In genomic region chr11:69891482-69891881, GRCm38 (mm10) we compare ENCODE assay signal across 18 mouse cellular contexts. TPM values are rescaled to one million over a fixed set of nuclear protein-coding genes. Genes with fewer than 3 reads are reported as not detected.
DNase-seq lines count a peak whose midpoint lies in the region; ATAC-seq and TF ChIP-seq lines count a peak whose summit lies in the region.
"Had no signal": no experiment of that assay in that cellular context is flagged by ENCODE, and none has a peak within 500 bp of the region (broad histone marks: within the 10 kb centered on the region; RNA-seq: fewer than 3 reads in every experiment).

No protein-coding gene starts in this region.

- no peaks in the 10 kb centered on the region for H3K27me3 ChIP-seq in hindbrain, postnatal 0 days (ENCODE audit: insufficient read depth, low read length)
- H3K27me3 ChIP-seq in hindbrain, embryonic 10.5 days (ENCODE audit: insufficient read depth, poor library complexity, severe bottlenecking) = no peaks in the 10 kb centered on the region
- H3K27me3 ChIP-seq in midbrain, embryonic 14.5 days (ENCODE audit: control insufficient read depth, insufficient read depth, low read length) = no peaks in the 10 kb centered on the region
- H3K27me3 ChIP-seq in midbrain, embryonic 10.5 days (ENCODE audit: low read depth, poor library complexity, severe bottlenecking) = no peaks in the 10 kb centered on the region
- H3K27me3 ChIP-seq: CH12.LX; embryonic facial prominence, embryonic 13.5 days; forebrain, embryonic 15.5 days had no signal

- H3K4me3 ChIP-seq in hindbrain, postnatal 0 days (ENCODE audit: low read length) = no peak overlapping the region
- H3K4me3 ChIP-seq in hindbrain, embryonic 10.5 days = no peak overlapping the region
- H3K4me3 ChIP-seq in midbrain, embryonic 14.5 days (replicated peaks; ENCODE audit: low read depth, low read length) = no peak overlapping the region
- H3K4me3 ChIP-seq in midbrain, embryonic 10.5 days = no peak overlapping the region
- H3K4me3 ChIP-seq: embryonic facial prominence, embryonic 13.5 days; forebrain, embryonic 15.5 days had no signal

- no peaks in the 10 kb centered on the region for H3K4me1 ChIP-seq in hindbrain, postnatal 0 days (ENCODE audit: insufficient read depth, low read length)
- 0 out of 2 replicates have a peak, but pooled peaks cover 8% of the 10 kb centered on the region for H3K4me1 ChIP-seq in hindbrain, embryonic 10.5 days (replicated peaks)
- no peaks in the 10 kb centered on the region for H3K4me1 ChIP-seq in midbrain, embryonic 14.5 days (ENCODE audit: control insufficient read depth, insufficient read depth, low read length)
- no peaks in the 10 kb centered on the region for H3K4me1 ChIP-seq in midbrain, embryonic 10.5 days
- H3K4me1 ChIP-seq: embryonic facial prominence, embryonic 13.5 days; forebrain, embryonic 15.5 days had no signal

- H3K9ac ChIP-seq in hindbrain, postnatal 0 days (replicated peaks; ENCODE audit: low read length) = no peak overlapping the region
- H3K9ac ChIP-seq in midbrain, embryonic 14.5 days (replicated peaks; ENCODE audit: low read length) = no peak overlapping the region
- H3K9ac ChIP-seq: embryonic facial prominence, embryonic 13.5 days; forebrain, embryonic 15.5 days; liver, embryonic 14.5 days had no signal

- no peaks in the 10 kb centered on the region for H3K36me3 ChIP-seq in hindbrain, postnatal 0 days (ENCODE audit: insufficient read depth, low read length)
- H3K36me3 ChIP-seq in hindbrain, embryonic 10.5 days = no peaks in the 10 kb centered on the region
- H3K36me3 ChIP-seq in midbrain, embryonic 14.5 days (ENCODE audit: control insufficient read depth, insufficient read depth, low read length) = no peaks in the 10 kb centered on the region
- H3K36me3 ChIP-seq in midbrain, embryonic 10.5 days = no peaks in the 10 kb centered on the region
- H3K36me3 ChIP-seq: embryonic facial prominence, embryonic 13.5 days; forebrain, embryonic 15.5 days had no signal

- WGBS in hindbrain, postnatal 0 days = 52% methylated on average over 4 of the region's 4 CpGs
- 85% methylated on average over 4 of the region's 4 CpGs for WGBS in hindbrain, embryonic 10.5 days
- 82% methylated on average over 4 of the region's 4 CpGs for WGBS in midbrain, embryonic 14.5 days
- WGBS in midbrain, embryonic 10.5 days = 86% methylated on average over 4 of the region's 4 CpGs

- no peak overlapping the region for H3K27ac ChIP-seq in hindbrain, postnatal 0 days
- no peak overlapping the region for H3K27ac ChIP-seq in hindbrain, embryonic 10.5 days
- H3K27ac ChIP-seq in midbrain, embryonic 14.5 days (replicated peaks; ENCODE audit: low read depth, low read length) = no peak overlapping the region
- H3K27ac ChIP-seq in midbrain, embryonic 10.5 days (replicated peaks) = no peak overlapping the region
- H3K27ac ChIP-seq: embryonic facial prominence, embryonic 13.5 days; forebrain, embryonic 15.5 days; kidney, postnatal 0 days; liver, embryonic 14.5 days had no signal

- no peak overlapping the region for H3K4me2 ChIP-seq in hindbrain, postnatal 0 days (ENCODE audit: low read depth, low read length)
- H3K4me2 ChIP-seq in midbrain, embryonic 14.5 days (ENCODE audit: low read length) = no peak overlapping the region
- H3K4me2 ChIP-seq: embryonic facial prominence, embryonic 13.5 days; forebrain, embryonic 15.5 days had no signal

- peak; percentile 48 for DNase-seq in hindbrain, postnatal 0 days (ENCODE audit: low spot score)
- no peak for DNase-seq in hindbrain, embryonic 10.5 days (ENCODE audit: low spot score)
- peak; percentile 20 for DNase-seq in midbrain, embryonic 14.5 days
- no peak for DNase-seq in midbrain, embryonic 10.5 days (ENCODE audit: low spot score)
- DNase-seq in brain, embryonic 14.5 days (ENCODE audit: low read depth) = peak; percentile 28
- DNase-seq in heart, postnatal 4 days = peak; percentile 71
- DNase-seq in adrenal gland, postnatal 14 days = no peak
- no peak for DNase-seq in kidney, postnatal 25 days
- DNase-seq: cerebellum, adult 8-10 months; gastrocnemius, postnatal 10 days; spleen, adult 18-20 months had no signal

- TF ChIP-seq CTCF in hindbrain, postnatal 0 days (IDR thresholded peaks at IDR 0.05; ENCODE audit: low read depth) = no peak
- no peak for TF ChIP-seq CTCF in brain, embryonic 14.5 days (IDR thresholded peaks at IDR 0.05; ENCODE audit: borderline replicate concordance, extremely low read depth, insufficient read depth, insufficient read length)

- H3K9me3 ChIP-seq in hindbrain, postnatal 0 days (ENCODE audit: low read length) = no peaks in the 10 kb centered on the region
- no peaks in the 10 kb centered on the region for H3K9me3 ChIP-seq in hindbrain, embryonic 10.5 days
- no peaks in the 10 kb centered on the region for H3K9me3 ChIP-seq in midbrain, embryonic 14.5 days (ENCODE audit: control insufficient read depth, low read length)
- H3K9me3 ChIP-seq in midbrain, embryonic 10.5 days (replicated peaks) = no peaks in the 10 kb centered on the region
- H3K9me3 ChIP-seq: embryonic facial prominence, embryonic 13.5 days; forebrain, embryonic 15.5 days had no signal

- 0 out of 2 replicates have a peak, but pooled peaks have one; percentile 15 for ATAC-seq in hindbrain, postnatal 0 days
- ATAC-seq in midbrain, embryonic 14.5 days (ENCODE audit: low FRiP score, low TSS enrichment) = no peak
- ATAC-seq: forebrain, embryonic 15.5 days had no signal

- no peak for TF ChIP-seq POLR2A in brain, embryonic 14.5 days (IDR thresholded peaks at IDR 0.05; ENCODE audit: borderline replicate concordance, extremely low read depth, insufficient read depth, insufficient read length, poor library complexity, severe bottlenecking)

RNA-seq across cellular contexts. Expression of gene Acap1, which starts 3.9 kb away (rescaled TPM):
- 1.5 TPM in 1 of 2 replicates, not detected in the other for total RNA-seq in hindbrain, postnatal 0 days (2014; rRNA removed)
- 0.20 and 0.21 TPM in 2 replicates for polyA plus RNA-seq in hindbrain, postnatal 0 days (2015; fragmentation: Nextera tagmentation; extraction: Ambion mirVana)
- 1.2 and 1.4 TPM in 2 replicates for polyA plus RNA-seq in hindbrain, embryonic 10.5 days (2016; fragmentation: Nextera tagmentation; extraction: Ambion mirVana)
- polyA plus RNA-seq in midbrain, embryonic 14.5 days (2014; fragmentation: Nextera tagmentation; extraction: Ambion mirVana) = 0.17 and 0.30 TPM in 2 replicates
- polyA plus RNA-seq in midbrain, embryonic 10.5 days (2016; fragmentation: Nextera tagmentation; extraction: Ambion mirVana) = 1.0 and 1.2 TPM in 2 replicates
- 0.59 and 0.82 TPM in 2 replicates for polyA plus RNA-seq in brain, embryonic 14.5 days (2012; rRNA removed)
- total RNA-seq in heart, postnatal 4 days (2021) = 1 to 10 TPM; 2.8 to 3.2 TPM
- total RNA-seq in adrenal gland, postnatal 14 days (2021) = 2.1 and 14.4 TPM in 2 replicates
- total RNA-seq: left cerebral cortex, adult 8-10 months had no signal

RNA-seq across cellular contexts. Expression of gene 2810408A11Rik, which starts 9.3 kb away (rescaled TPM):
- total RNA-seq in hindbrain, postnatal 0 days (2014; rRNA removed) = 2.9 and 9.7 TPM in 2 replicates
- polyA plus RNA-seq in hindbrain, postnatal 0 days (2015; fragmentation: Nextera tagmentation; extraction: Ambion mirVana) = 6.5 and 8.1 TPM in 2 replicates
- 11.4 and 15.2 TPM in 2 replicates for polyA plus RNA-seq in hindbrain, embryonic 10.5 days (2016; fragmentation: Nextera tagmentation; extraction: Ambion mirVana)
- polyA plus RNA-seq in midbrain, embryonic 14.5 days (2014; fragmentation: Nextera tagmentation; extraction: Ambion mirVana) = 9.4 and 13.0 TPM in 2 replicates
- polyA plus RNA-seq in midbrain, embryonic 10.5 days (2016; fragmentation: Nextera tagmentation; extraction: Ambion mirVana) = 14.8 and 20.5 TPM in 2 replicates
- polyA plus RNA-seq in brain, embryonic 14.5 days (2012; rRNA removed) = 8.5 and 9.5 TPM in 2 replicates
- total RNA-seq in heart, postnatal 4 days (2021) = 1 to 10 TPM; 5.2 to 6.2 TPM
- total RNA-seq in adrenal gland, postnatal 14 days (2021) = 1.8 and 2.1 TPM in 2 replicates

RNA-seq across cellular contexts. Expression of gene Neurl4, which starts 9.4 kb away (rescaled TPM):
- total RNA-seq in hindbrain, postnatal 0 days (2014; rRNA removed) = 95.1 and 118 TPM in 2 replicates
- polyA plus RNA-seq in hindbrain, postnatal 0 days (2015; fragmentation: Nextera tagmentation; extraction: Ambion mirVana) = 11.9 and 13.1 TPM in 2 replicates
- polyA plus RNA-seq in hindbrain, embryonic 10.5 days (2016; fragmentation: Nextera tagmentation; extraction: Ambion mirVana) = 12.5 and 13.4 TPM in 2 replicates
- 27.5 and 29.0 TPM in 2 replicates for polyA plus RNA-seq in midbrain, embryonic 14.5 days (2014; fragmentation: Nextera tagmentation; extraction: Ambion mirVana)
- polyA plus RNA-seq in midbrain, embryonic 10.5 days (2016; fragmentation: Nextera tagmentation; extraction: Ambion mirVana) = 12.8 and 14.3 TPM in 2 replicates
- 118 and 129 TPM in 2 replicates for polyA plus RNA-seq in brain, embryonic 14.5 days (2012; rRNA removed)
- 10 to 100 TPM; 45.8 to 48.5 TPM for total RNA-seq in heart, postnatal 4 days (2021)
- total RNA-seq in adrenal gland, postnatal 14 days (2021) = 45.9 and 48.8 TPM in 2 replicates

RNA-seq across cellular contexts. Expression of gene Kctd11, which starts 10.3 kb away (rescaled TPM):
- 1.7 and 2.0 TPM in 2 replicates for total RNA-seq in hindbrain, postnatal 0 days (2014; rRNA removed)
- polyA plus RNA-seq in hindbrain, postnatal 0 days (2015; fragmentation: Nextera tagmentation; extraction: Ambion mirVana) = 1.3 and 1.7 TPM in 2 replicates
- 5.2 and 6.8 TPM in 2 replicates for polyA plus RNA-seq in hindbrain, embryonic 10.5 days (2016; fragmentation: Nextera tagmentation; extraction: Ambion mirVana)
- polyA plus RNA-seq in midbrain, embryonic 14.5 days (2014; fragmentation: Nextera tagmentation; extraction: Ambion mirVana) = 0.74 and 1.0 TPM in 2 replicates
- 6.4 and 7.0 TPM in 2 replicates for polyA plus RNA-seq in midbrain, embryonic 10.5 days (2016; fragmentation: Nextera tagmentation; extraction: Ambion mirVana)
- polyA plus RNA-seq in brain, embryonic 14.5 days (2012; rRNA removed) = 1.6 and 1.9 TPM in 2 replicates
- total RNA-seq in heart, postnatal 4 days (2021) = 1 to 10 TPM; 3.3 TPM
- total RNA-seq in adrenal gland, postnatal 14 days (2021) = 4.1 and 4.4 TPM in 2 replicates

RNA-seq across cellular contexts. Expression of gene Tmem95, which starts 13.7 kb away (rescaled TPM):
- total RNA-seq in hindbrain, postnatal 0 days (2014; rRNA removed) = not detected in 2 replicates
- polyA plus RNA-seq in hindbrain, postnatal 0 days (2015; fragmentation: Nextera tagmentation; extraction: Ambion mirVana) = not detected in 2 replicates
- not detected in 2 replicates for polyA plus RNA-seq in hindbrain, embryonic 10.5 days (2016; fragmentation: Nextera tagmentation; extraction: Ambion mirVana)
- not detected in 2 replicates for polyA plus RNA-seq in midbrain, embryonic 14.5 days (2014; fragmentation: Nextera tagmentation; extraction: Ambion mirVana)
- polyA plus RNA-seq in midbrain, embryonic 10.5 days (2016; fragmentation: Nextera tagmentation; extraction: Ambion mirVana) = not detected in 2 replicates
- polyA plus RNA-seq in brain, embryonic 14.5 days (2012; rRNA removed) = not detected in 2 replicates
- total RNA-seq in heart, postnatal 4 days (2021) = not detected
- not detected in 2 replicates for total RNA-seq in adrenal gland, postnatal 14 days (2021)
- total RNA-seq: CH12.LX; gastrocnemius, postnatal 10 days; left cerebral cortex, adult 8-10 months; neutrophil, adult 5-6 weeks had no signal
- polyA plus RNA-seq: embryonic facial prominence, embryonic 13.5 days; forebrain, embryonic 15.5 days; kidney, postnatal 0 days; liver, embryonic 14.5 days had no signal

Comparison
In these comparisons a context has a peak if more than half of its experiments do, and no peak if none do; other contexts are left out.
1. DNase-seq: peak in hindbrain, postnatal 0 days (single experiment), midbrain, embryonic 14.5 days (single experiment), brain, embryonic 14.5 days (single experiment) and heart, postnatal 4 days (single experiment); none in hindbrain, embryonic 10.5 days (single experiment), midbrain, embryonic 10.5 days (single experiment), adrenal gland, postnatal 14 days (single experiment) and kidney, postnatal 25 days (0 of 2).